Mouse (Mus musculus) kidney, postnatal 0 days (tissue): Measurements from ENCODE around the gene Ccp110. TPM values are rescaled to one million over a fixed set of nuclear protein-coding genes. Genes with fewer than 3 reads are reported as not detected.
A peak's percentile ranks its signal among the peaks of the same experiment; 100 is the strongest.

ENCODE experiments used
- ATAC-seq: fragments of 200-750 bp; cut with Nextera tagmentation; replicated peaks from 2 replicates; pipeline ENCODE4 v1.8.0; 2017; ENCODE audit warnings: low read depth, moderate number of reproducible peaks, moderate TSS enrichment, moderate library complexity; ENCODE audit not compliant: low FRiP score
- DNase-seq: peaks from one replicate; pipeline ENCODE4 v3.0.0-alpha.2; 2016; ENCODE audit warnings: low spot score
- H3K27ac ChIP-seq: fragments of 300-500 bp; sonication (generic); 2 replicates; pipeline ENCODE4 v1.5.1; 2014; ENCODE audit warnings: mild to moderate bottlenecking
- H3K27me3 ChIP-seq: fragments of 300-500 bp; sonication (generic); 2 replicates; pipeline ENCODE4 v1.6.1; 2014; ENCODE audit warnings: low read length, mixed read lengths; ENCODE audit not compliant: insufficient read depth
- H3K36me3 ChIP-seq: fragments of 300-500 bp; sonication (generic); 2 replicates; pipeline ENCODE4 v1.6.1; 2014; ENCODE audit warnings: low read length, mixed read lengths; ENCODE audit not compliant: insufficient read depth
- H3K4me1 ChIP-seq: fragments of 300-500 bp; sonication (generic); replicated peaks from 2 replicates; pipeline ENCODE4 v1.6.1; 2014; ENCODE audit warnings: antibody characterized with exemption, low read length, mixed read lengths; ENCODE audit not compliant: insufficient read depth
- H3K4me2 ChIP-seq: fragments of 300-500 bp; sonication (generic); 2 replicates; pipeline ENCODE4 v1.6.1; 2014; ENCODE audit warnings: mild to moderate bottlenecking, low read length, moderate library complexity, mixed read lengths
- H3K4me3 ChIP-seq: fragments of 300-500 bp; sonication (generic); replicated peaks from 2 replicates; pipeline ENCODE4 v1.5.1; 2014; ENCODE audit warnings: low read depth, low read length
- H3K9ac ChIP-seq: fragments of 300-500 bp; sonication (generic); 2 replicates; pipeline ENCODE4 v1.6.1; 2014; ENCODE audit warnings: low read depth, low read length
- H3K9me3 ChIP-seq: fragments of 300-500 bp; sonication (generic); replicated peaks from 2 replicates; pipeline ENCODE4 v1.6.1; 2016; ENCODE audit warnings: low read length, inconsistent platforms, mixed read lengths
- CTCF ChIP-seq: IDR thresholded peaks from 2 replicates; pipeline ENCODE4 v1.5.1; 2016; ENCODE audit warnings: antibody characterized with exemption, low read depth, mild to moderate bottlenecking, moderate library complexity
- WGBS: fragments of 180-500 bp; shearing (Covaris S2); extraction: QIAGEN DNeasy Blood & Tissue Kit; methylation state at CpG from one replicate; pipeline ENCODE4 v1.1.7; 2014; 5-methylcytosine and 5-hydroxymethylcytosine counted together
- polyA plus RNA-seq: library from polyadenylated mRNA; unstranded; fragments of >200 nt; fragmentation: Nextera tagmentation; extraction: Ambion mirVana; gene quantifications from 2 replicates; pipeline ENCODE4 v1.2.1, GENCODE M21; 2015

The Ccp110 gene
- 6.8 and 8.1 TPM in 2 replicates for polyA plus RNA-seq

GRCm38 (mm10) chr7:118712228-118713173 is at the start of gene Ccp110:
Gene Ccp110 (plus strand): TSS chr7:118712552.
- H3K4me3 ChIP-seq = peak within 1 kb of the TSS; percentile 84
- DNase-seq (peak; percentile 98), ATAC-seq (peak; percentile 95)
- H3K27ac ChIP-seq = peak within 1 kb of the TSS; percentile 47; the same call in 1 of the 2 replicates
- H3K4me1 ChIP-seq = no peaks in the 10 kb centered on the region
- under 1% methylated on average over 48 of the region's 48 CpGs for WGBS
- no peaks in the 10 kb centered on the region for H3K9me3 ChIP-seq
- H3K9ac ChIP-seq = peak within 1 kb of the TSS; percentile 62
- H3K4me2 ChIP-seq = peak within 1 kb of the TSS; percentile 92
- H3K36me3 ChIP-seq = no peaks in the 10 kb centered on the region; the same call in 1 of the 2 replicates
- TF ChIP-seq CTCF = peak; percentile 30
- H3K27me3 ChIP-seq = no peaks in the 10 kb centered on the region

GRCm38 (mm10) chr7:118667773-118668172 is 44.6 kb upstream of the Ccp110 start:
- no peaks in the 10 kb centered on the region for H3K4me1 ChIP-seq
- ATAC-seq = no peak
- no peak overlapping the region for H3K9ac ChIP-seq
- TF ChIP-seq CTCF = no peak
- 100% methylated on average over 2 of the region's 2 CpGs for WGBS
- no peaks in the 10 kb centered on the region for H3K27me3 ChIP-seq
- H3K36me3 ChIP-seq = no peaks in the 10 kb centered on the region
- DNase-seq = no peak
- H3K4me2 ChIP-seq = no peak overlapping the region
- no peaks in the 10 kb centered on the region for H3K9me3 ChIP-seq
- H3K27ac ChIP-seq = no peak overlapping the region
- H3K4me3 ChIP-seq = no peak overlapping the region

DNA sequence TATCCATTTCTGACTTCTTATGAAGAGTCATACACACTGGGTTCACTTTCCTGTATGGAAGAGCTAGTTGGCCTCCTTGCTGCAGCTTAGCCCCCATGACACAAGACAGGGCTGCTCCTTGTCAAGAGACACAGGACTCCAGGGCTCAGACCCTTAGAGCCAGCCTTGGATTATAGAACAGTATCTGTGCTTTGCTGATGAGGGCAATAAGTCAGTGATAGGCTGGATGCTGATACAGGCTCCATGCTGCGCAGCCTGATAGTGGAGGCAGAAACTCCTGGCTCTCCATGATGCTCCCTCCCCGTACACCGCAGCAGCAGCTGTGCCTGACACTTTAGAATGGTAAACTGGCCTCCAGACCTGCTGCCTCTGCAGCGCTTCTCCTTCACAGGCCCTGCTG is 42.2 kb upstream of the Ccp110 start:
- Histone ChIP-seq H3K27me3 (no peaks in the 10 kb centered on the region), H3K4me3 (no peak overlapping the region), H3K4me2 (no peak overlapping the region), H3K9ac (no peak overlapping the region), H3K36me3 (no peaks in the 10 kb centered on the region), H3K27ac (no peak overlapping the region), H3K4me1 (no peaks in the 10 kb centered on the region), H3K9me3 (no peaks in the 10 kb centered on the region)
- DNase-seq = no peak
- no peak for ATAC-seq
- WGBS = 63% methylated on average over 4 of the region's 4 CpGs
- TF ChIP-seq CTCF = no peak

DNA sequence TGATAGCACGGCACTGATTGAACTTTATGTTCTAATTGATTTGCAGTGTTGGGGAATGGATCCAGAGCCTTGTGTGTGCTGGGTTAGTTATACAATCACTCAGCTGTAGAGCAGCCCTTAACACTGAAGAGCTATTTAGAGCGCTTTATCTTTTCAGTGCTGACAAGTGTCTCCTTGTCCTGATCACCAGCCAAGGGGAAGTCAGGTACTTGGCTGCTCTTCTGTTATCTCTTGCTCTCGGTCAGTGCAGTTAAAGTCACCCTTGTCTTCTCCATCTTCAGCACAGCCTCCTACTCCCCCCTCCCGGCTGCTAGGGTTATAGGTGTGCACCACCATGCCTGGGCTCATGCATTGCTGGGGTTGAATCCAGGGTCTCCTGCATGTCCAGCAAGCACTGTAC is 35.5 kb upstream of the Ccp110 start:
- no peak for ATAC-seq
- Histone ChIP-seq H3K27ac (no peak overlapping the region), H3K9me3 (no peaks in the 10 kb centered on the region), H3K36me3 (no peaks in the 10 kb centered on the region), H3K27me3 (no peaks in the 10 kb centered on the region), H3K4me3 (no peak overlapping the region), H3K9ac (no peak overlapping the region), H3K4me2 (no peak overlapping the region), H3K4me1 (no peaks in the 10 kb centered on the region)
- DNase-seq = no peak
- no peak for TF ChIP-seq CTCF
- WGBS = 91% methylated on average over 4 of the region's 4 CpGs

DNA sequence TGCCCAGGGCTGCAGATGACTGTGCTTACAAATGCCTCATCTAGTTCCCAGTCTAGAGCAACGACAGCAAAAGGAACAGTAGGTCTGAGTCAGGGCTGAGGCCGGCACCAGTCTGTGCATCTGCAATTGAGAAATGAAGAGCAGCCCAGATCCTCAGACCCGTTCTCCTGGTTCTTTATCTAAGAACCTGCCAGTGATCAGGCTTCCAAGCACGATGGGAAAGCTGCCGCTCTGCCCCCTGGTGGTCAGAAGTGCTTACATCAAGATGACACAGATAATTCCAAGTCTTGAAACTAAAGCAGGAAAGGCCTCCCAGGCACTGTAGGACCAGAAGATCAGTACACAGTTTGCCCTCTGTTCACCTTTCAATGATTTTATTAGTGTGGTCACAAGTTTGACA is 24.2 kb upstream of the Ccp110 start:
- no peak overlapping the region for H3K4me2 ChIP-seq
- no peak overlapping the region for H3K27ac ChIP-seq
- H3K9ac ChIP-seq = no peak overlapping the region
- peaks cover 37% of the 10 kb centered on the region for H3K36me3 ChIP-seq
- H3K27me3 ChIP-seq = no peaks in the 10 kb centered on the region
- 26% methylated on average over 5 of the region's 5 CpGs for WGBS
- ATAC-seq = no peak
- no peaks in the 10 kb centered on the region for H3K9me3 ChIP-seq
- no peaks in the 10 kb centered on the region for H3K4me1 ChIP-seq
- peak; percentile 93 for TF ChIP-seq CTCF
- peak; percentile 78 for DNase-seq
- no peak overlapping the region for H3K4me3 ChIP-seq

DNA sequence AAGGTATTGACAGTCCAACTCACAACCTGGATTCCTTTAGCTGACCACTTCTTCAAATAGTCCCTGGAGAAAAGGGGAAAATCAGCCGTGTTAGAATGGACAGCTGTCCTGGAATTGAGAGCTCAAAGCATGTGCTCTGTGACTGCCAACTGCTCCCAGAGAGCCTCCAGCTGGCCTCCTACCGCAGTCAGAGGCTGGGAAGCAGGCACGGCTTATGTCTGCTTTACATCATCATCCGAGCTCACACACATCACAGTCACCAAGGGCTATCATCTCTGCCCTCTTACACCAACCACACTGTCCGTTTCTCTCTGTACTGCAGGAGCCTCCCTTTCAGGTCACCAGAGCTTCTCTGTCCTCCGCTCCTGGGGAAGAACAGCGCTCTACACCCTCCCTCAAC is 23.3 kb upstream of the Ccp110 start:
- no peak for TF ChIP-seq CTCF
- no peak for DNase-seq
- Histone ChIP-seq H3K27me3 (no peaks in the 10 kb centered on the region), H3K4me1 (no peaks in the 10 kb centered on the region), H3K27ac (no peak overlapping the region), H3K4me2 (no peak overlapping the region), H3K4me3 (no peak overlapping the region), H3K9ac (no peak overlapping the region), H3K9me3 (no peaks in the 10 kb centered on the region), H3K36me3 (peaks cover 39% of the 10 kb centered on the region)
- ATAC-seq = no peak
- 84% methylated on average over 7 of the region's 7 CpGs for WGBS
